11 mouse cellular contexts compared by ENCODE assay signal in genomic region chr14:80039645-80040272, GRCm38 (mm10). TPM values are rescaled to one million over a fixed set of nuclear protein-coding genes. Genes with fewer than 3 reads are reported as not detected.
DNase-seq lines count a peak whose midpoint lies in the region; ATAC-seq lines count a peak whose summit lies in the region.
"Had no signal": no experiment of that assay in that cellular context is flagged by ENCODE, and none has a peak within 500 bp of the region (broad histone marks: within the 10 kb centered on the region; RNA-seq: fewer than 3 reads in every experiment).

No protein-coding gene starts in this region.

- H3K4me2 ChIP-seq in midbrain, embryonic 11.5 days, result no peak overlapping the region

- H3K27me3 ChIP-seq in midbrain, embryonic 11.5 days (ENCODE audit: control insufficient read depth, insufficient read depth, low read length), result no peaks in the 10 kb centered on the region
- no peaks in the 10 kb centered on the region; the same call in 1 of the 2 replicates for H3K27me3 ChIP-seq in midbrain, embryonic 10.5 days (ENCODE audit: low read depth, poor library complexity, severe bottlenecking)

- no peak overlapping the region for H3K27ac ChIP-seq in midbrain, embryonic 11.5 days (ENCODE audit: low read depth, low read length)
- H3K27ac ChIP-seq in midbrain, embryonic 10.5 days (replicated peaks), result no peak overlapping the region

- no peak overlapping the region for H3K4me3 ChIP-seq in midbrain, embryonic 11.5 days (ENCODE audit: low read depth, low read length)
- H3K4me3 ChIP-seq in midbrain, embryonic 10.5 days, result no peak overlapping the region

- H3K36me3 ChIP-seq in midbrain, embryonic 11.5 days (ENCODE audit: control insufficient read depth, insufficient read depth, low read length), result no peaks in the 10 kb centered on the region
- no peaks in the 10 kb centered on the region for H3K36me3 ChIP-seq in midbrain, embryonic 10.5 days

- 75% methylated on average over 4 of the region's 4 CpGs for WGBS in midbrain, embryonic 11.5 days
- 79% methylated on average over 4 of the region's 4 CpGs for WGBS in midbrain, embryonic 10.5 days

- H3K9ac ChIP-seq in midbrain, embryonic 11.5 days (ENCODE audit: low read length), result no peak overlapping the region

- ATAC-seq in midbrain, embryonic 11.5 days (ENCODE audit: low FRiP score), result 0 out of 2 replicates have a peak, but pooled peaks have one; percentile 44

- H3K9me3 ChIP-seq in midbrain, embryonic 11.5 days (ENCODE audit: control insufficient read depth, low read length), result no peaks in the 10 kb centered on the region
- H3K9me3 ChIP-seq in midbrain, embryonic 10.5 days (replicated peaks), result peaks cover 4% of the 10 kb centered on the region; the same call in 1 of the 2 replicates

- no peaks in the 10 kb centered on the region for H3K4me1 ChIP-seq in midbrain, embryonic 11.5 days (ENCODE audit: control insufficient read depth, insufficient read depth, low read length)
- no peaks in the 10 kb centered on the region; the same call in 1 of the 2 replicates for H3K4me1 ChIP-seq in midbrain, embryonic 10.5 days

- DNase-seq in embryo, embryonic 10.5 days (ENCODE audit: low spot score), result peak; percentile 12
- no peak for DNase-seq in embryo, embryonic 9.5 days (ENCODE audit: extremely low spot score)
- no peak for DNase-seq in midbrain, embryonic 11.5 days (ENCODE audit: low spot score, missing footprints)
- DNase-seq in midbrain, embryonic 10.5 days (ENCODE audit: low spot score), result no peak
- peak; percentile 42 for DNase-seq in mesoderm, embryonic 11.5 days (ENCODE audit: low read depth, low spot score)
- DNase-seq in testis, postnatal 10 days (ENCODE audit: low spot score), result peak; percentile 54
- DNase-seq in B cell, adult 2 months, result no peak
- no peak for DNase-seq in gastrocnemius, postnatal 4 days (ENCODE audit: low spot score in 2 of 2)
- DNase-seq: cerebellum, adult 9-10 months; gastrocnemius, postnatal 25 days; thymus, postnatal 36 days had no signal

RNA-seq across cellular contexts. Expression of gene Olfm4, which starts 55.9 kb away (rescaled TPM):
- polyA plus RNA-seq in midbrain, embryonic 11.5 days (2014; fragmentation: Nextera tagmentation; extraction: Ambion mirVana), result 0.33 and 0.46 TPM in 2 replicates
- polyA plus RNA-seq in midbrain, embryonic 10.5 days (2016; fragmentation: Nextera tagmentation; extraction: Ambion mirVana), result 0.33 and 0.78 TPM in 2 replicates
- total RNA-seq in gastrocnemius, postnatal 4 days (2021), result under 1 TPM in 1 of 2 experiments, not detected in 1; 0.65 TPM
- total RNA-seq: gastrocnemius, postnatal 25 days had no signal

Comparison
In these comparisons a context has a peak if more than half of its experiments do, and no peak if none do; other contexts are left out.
1. DNase-seq: peak in embryo, embryonic 10.5 days (single experiment), mesoderm, embryonic 11.5 days (single experiment) and testis, postnatal 10 days (single experiment); none in embryo, embryonic 9.5 days (single experiment), midbrain, embryonic 11.5 days (single experiment), midbrain, embryonic 10.5 days (single experiment), B cell, adult 2 months (0 of 2) and gastrocnemius, postnatal 4 days (0 of 2).